Mouse (Mus musculus) olfactory bulb, adult 2 months (tissue): ENCODE results near the gene Fndc1.

Experiments used
- CTCF ChIP-seq: fragments of 200-500 bp; IDR thresholded peaks from 2 replicates; pipeline ENCODE4 v1.5.1; 2012; ENCODE audit warnings: low read depth, mild to moderate bottlenecking, low read length, moderate library complexity; ENCODE audit not compliant: insufficient read depth
- POLR2A ChIP-seq: fragments of 200-500 bp; IDR thresholded peaks from 2 replicates; pipeline ENCODE4 v1.6.1; 2012; ENCODE audit warnings: mild to moderate bottlenecking, low read depth, low read length, moderate library complexity; ENCODE audit not compliant: insufficient read depth

DNA sequence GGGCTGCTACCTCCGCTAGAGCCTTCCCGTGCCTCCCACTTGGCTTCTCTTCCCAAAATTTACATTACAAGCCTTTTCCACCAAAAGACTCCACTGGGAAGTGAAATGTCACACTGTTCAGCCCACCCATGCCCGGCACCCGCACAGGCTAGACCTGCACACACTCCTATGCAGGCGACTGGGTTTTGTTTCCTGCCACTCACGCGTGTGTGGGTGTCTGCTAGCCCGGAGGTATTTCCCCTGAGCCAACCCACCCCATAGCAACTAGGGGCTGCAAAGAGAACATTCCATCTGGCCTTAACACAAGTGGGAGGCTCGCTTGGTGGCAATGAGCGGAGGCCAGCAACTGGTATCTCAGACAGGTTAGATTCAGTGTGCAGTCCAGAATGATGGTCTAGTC lies 44.7 kb upstream of the Fndc1 start:
- TF ChIP-seq POLR2A (no peak), CTCF (no peak)
